Mouse (Mus musculus): Measurements from ENCODE around the gene Clba1.

The Clba1 gene

DNA sequence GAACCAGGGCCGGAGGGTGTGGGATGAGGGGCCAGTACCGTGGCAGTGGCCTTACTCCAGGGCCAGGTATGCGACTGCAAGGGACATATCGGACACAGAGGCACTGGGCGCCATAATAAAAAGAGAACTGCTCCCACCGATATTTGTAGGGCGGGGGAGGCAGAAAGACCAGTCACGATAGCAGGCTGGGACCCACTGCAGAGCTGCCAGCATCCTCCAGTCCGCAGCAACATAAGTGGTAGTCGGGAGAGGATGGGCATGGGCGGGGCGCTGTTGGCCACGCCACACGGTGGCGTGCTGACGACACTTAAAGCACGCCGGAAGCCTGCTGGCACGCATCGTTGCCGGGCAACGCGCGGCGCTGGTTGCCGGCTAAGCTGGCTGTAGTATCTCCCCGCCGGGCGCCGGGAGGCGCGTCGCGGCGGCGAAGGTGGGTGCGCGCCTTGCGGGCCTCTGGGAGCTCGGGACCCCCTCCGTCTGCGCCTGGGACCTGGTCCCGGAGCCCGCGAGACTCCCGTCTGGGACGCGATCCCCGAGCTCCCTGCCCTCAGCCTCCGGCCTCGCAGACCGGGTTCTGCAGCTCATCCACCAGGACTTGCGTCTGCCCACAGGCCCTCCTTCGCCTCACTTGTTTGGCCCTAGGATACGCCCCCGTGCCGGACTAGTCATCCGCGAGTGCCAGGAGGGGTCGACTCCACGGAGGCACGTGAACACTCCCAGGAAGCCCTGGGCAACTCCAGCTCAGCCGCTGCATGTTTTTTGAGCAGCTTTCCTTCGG is at the start of gene Clba1:
TSS of gene Clba1 (plus strand) at position 351 of the 778 bp plus-strand sequence.
- DNase-seq: peak; percentile 96

DNA sequence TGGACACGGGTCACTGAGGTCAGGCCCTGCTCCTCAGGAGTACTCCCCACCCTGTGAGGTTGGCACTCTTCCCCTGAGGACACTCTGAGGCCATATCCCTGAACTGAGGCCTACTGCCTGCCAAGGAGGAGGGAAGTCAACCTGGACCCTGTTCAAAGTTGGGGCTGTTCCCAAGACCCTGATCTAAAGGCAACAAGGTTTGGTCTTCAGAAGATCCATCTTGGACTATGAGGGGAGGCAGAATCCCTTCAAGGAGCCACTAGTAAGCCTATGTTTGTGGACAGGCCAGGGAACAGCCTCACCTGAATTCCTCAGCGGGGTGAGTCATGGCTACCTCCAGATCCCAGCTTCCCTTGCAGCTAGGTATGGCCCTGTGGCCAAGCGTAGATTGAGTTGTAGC is 49.3 kb upstream of the Clba1 start:
- no peak for DNase-seq

DNA sequence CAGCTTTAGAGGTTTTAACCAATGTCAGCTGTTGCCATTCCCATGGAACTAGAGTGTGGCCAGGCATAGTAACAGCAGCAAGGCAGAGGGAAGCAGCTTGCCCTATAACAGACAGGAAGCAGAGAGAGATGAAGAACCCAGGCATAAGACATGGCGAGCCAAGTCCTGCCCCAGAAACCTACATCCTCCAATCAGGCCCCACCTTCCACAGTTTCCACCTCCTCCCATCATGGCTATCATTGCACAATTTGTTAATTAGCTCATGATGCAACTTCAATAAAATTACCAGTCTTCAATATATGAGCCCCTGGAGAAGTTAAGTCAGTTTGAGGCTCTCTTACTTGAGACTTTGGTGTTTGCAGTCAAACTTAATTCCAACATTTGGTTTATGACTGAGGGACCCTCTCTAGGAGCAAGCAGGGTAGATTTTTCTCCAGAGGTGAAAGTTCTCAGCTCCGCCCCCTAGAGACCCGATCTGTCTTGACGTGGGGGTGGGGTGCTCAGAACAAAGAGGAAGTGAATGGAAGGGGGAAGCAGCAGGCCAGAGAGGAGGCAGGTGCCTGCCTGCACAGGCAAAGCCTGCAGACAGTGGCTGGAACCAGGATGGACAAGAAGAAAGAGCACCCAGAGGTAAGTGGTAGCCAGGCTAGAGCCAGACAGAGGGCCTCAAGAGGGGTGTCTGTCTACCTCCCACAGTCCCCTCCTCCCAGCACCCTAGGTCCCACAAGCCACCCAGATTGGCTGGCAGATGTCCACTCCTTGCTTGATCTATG is 48.4 kb upstream of the Clba1 start, which contains the start of gene Pld4:
TSS of gene Pld4 (plus strand) at position 502 of the 773 bp plus-strand sequence.
- no peak for DNase-seq

- DNase-seq: no peak
These were observed 47.3 kb upstream of the Clba1 start for GRCm38 (mm10) chr12:112761411-112761810.

DNA sequence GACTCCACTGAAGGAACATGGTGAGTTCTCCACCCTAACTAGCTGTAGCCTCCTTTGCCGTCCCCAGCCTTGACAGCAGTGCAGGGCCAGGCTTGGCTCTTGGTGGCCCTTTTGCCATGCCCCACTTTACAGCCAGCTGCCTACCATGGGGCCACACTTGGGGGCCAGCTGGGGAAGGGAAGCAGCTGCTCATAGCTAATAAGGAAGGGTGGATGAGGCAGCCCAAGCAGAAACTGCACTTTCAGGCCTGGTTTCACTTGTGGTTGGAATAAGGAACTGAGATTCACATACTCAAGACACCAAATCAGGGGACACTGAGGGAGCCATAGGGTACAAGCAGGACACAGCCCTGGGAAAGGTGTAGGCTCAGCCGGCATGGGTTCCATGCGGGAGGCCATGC is 46.7 kb upstream of the Clba1 start:
- DNase-seq: no peak

DNA sequence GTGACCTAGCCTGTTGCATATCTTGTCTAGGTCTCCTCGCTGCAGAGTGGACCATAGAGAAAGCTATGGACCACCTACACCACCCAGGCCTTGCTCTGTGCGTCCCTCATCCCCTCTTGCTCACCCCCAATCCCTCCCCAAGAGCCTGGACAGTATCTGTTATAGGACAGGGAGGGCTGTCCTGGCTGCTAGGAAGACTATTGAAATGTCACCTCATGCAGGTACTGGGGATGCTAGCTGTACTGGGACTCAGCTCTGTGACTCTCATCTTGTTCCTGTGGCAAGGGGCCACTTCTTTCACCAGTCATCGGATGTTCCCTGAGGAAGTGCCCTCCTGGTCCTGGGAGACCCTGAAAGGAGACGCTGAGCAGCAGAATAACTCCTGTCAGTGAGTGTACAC is 45.6 kb upstream of the Clba1 start:
- no peak for DNase-seq

GRCm38 (mm10) chr12:112764141-112764540 is 44.6 kb upstream of the Clba1 start:
- no peak for DNase-seq

DNA sequence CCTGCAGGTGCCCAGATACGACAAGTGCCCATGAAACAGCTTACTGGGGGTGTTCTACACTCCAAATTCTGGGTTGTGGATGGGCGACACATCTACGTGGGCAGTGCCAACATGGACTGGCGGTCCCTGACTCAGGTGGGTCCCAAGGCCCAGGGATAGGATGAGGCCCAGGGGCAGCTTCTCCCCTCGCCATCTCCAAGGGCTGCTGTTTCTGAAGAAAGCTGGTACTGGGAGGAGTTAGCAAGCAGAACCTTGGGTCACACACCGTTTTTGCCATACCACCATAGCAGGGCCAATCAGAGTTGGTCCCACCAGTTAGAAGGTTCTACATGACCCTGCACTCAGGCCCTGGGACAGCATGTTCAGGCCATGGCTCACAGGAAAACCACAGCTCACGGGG is 43.7 kb upstream of the Clba1 start:
- DNase-seq: no peak

- DNase-seq: no peak
These were observed 42.2 kb upstream of the Clba1 start for GRCm38 (mm10) chr12:112766586-112766985.

- no peak for DNase-seq
These were observed 41.5 kb upstream of the Clba1 start for GRCm38 (mm10) chr12:112767036-112767890.

DNA sequence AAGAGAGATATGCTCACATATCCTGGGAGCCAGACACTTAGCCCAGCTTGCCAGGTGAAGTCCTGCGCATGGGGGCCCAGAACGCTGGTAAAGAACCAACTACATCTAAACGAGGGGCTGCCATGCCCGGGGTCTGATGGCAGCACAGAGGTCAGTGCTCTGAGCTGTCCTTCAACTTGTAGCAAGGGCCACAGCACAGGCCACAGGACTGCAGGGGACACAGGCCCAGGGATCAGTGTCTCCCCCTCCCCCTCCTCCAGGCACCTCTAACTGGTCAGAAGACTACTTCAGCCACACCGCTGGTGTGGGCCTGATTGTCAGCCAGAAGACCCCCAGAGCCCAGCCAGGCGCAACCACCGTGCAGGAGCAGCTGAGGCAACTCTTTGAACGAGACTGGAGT is 40.6 kb upstream of the Clba1 start:
- no peak for DNase-seq

GRCm38 (mm10) chr12:112769031-112769430 is 39.7 kb upstream of the Clba1 start:
- no peak for DNase-seq

DNA sequence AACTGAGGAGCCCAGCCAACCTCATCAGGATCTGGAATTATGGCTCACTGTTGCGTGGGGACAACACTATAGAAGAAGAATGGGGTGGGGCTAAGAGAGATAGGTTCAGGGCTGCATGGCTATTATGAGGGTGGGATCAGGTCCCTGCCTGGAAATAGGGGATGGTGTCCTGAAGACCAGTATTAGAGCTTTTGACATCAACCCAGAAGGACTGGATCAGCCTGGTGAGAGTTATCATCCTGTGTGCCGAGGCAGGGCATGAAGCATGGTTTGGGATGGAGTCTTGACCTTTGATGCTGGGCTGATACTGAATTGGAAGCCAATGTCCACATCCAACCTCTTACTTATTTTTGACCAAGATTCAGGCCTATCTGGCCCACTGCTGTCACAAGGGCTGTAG is 39.0 kb upstream of the Clba1 start:
- no peak for DNase-seq

GRCm38 (mm10) chr12:112770396-112770795 is 38.3 kb upstream of the Clba1 start:
- DNase-seq: no peak

GRCm38 (mm10) chr12:112772306-112772705 is 36.4 kb upstream of the Clba1 start:
- DNase-seq: no peak

DNA sequence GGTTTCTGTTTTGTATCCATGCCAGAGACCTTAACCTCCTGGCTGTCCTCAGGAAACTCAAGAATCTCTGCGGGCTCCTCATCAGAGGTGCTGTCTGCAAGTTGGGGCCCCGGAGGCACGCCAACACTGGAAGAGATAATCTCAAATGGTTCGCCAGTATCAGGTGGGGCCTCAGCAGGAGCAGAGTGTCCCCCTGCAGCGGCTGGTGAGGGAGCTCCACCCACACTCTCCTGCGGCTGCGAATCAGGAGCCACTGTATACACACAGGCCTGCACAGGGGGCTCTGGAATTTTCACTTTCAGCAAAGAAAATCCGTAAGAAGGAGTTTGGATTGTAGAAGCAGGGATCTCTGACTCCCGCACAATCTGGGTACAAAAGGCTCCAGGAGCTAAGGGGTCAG is 35.4 kb upstream of the Clba1 start:
- no peak for DNase-seq

- no peak for DNase-seq
These were observed 34.7 kb upstream of the Clba1 start for GRCm38 (mm10) chr12:112774026-112774425.

- DNase-seq: no peak
These were observed 34.3 kb upstream of the Clba1 start for GRCm38 (mm10) chr12:112774481-112774880.

DNA sequence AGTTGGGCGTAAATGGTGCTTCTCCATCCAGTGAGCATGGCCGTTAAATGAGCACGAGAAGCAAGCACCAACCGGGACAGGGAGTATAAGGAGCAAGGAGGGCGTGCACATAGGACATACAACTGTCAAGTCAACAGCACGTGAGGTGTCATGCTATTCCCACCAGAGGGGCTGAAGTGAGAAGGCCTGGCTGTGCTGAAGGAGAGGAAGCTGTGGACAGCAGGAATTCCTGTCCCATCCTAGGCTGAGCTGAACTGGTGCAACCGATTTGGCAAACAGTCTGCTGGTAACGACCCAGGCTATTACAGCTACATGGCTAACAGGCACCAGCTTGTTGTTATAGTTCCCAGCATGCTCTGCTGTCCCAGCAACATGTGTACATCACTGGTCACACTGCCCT is 17.7 kb upstream of the Clba1 start:
- no peak for DNase-seq

GRCm38 (mm10) chr12:112793601-112794355 is 15.0 kb upstream of the Clba1 start:
- no peak for DNase-seq

DNA sequence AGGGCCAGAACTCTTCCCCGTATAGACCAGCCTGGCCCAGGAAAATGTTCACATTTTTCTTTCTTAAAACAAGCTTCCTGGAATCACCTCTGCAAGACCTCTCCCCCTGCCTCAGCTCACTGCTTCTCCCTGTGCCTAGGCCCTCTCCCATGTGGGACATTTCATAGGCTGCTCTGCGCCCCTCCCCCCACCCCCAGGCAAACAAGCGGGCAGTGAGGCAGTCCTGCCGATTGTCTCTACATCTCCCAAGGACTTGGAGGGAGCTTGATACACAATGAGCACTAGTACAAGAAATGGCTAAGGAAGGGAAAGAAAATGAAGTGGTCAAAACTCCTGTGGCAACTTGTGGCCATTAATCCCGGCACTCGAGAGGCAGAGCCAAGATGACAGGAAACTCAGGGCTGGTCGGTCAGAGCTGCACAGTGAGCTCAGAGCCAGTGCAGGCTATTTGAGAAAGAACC is 14.4 kb upstream of the Clba1 start:
- no peak for DNase-seq

- DNase-seq: no peak
These were observed 13.7 kb upstream of the Clba1 start for GRCm38 (mm10) chr12:112794998-112795397.

All from right cerebral cortex, postnatal 25 days (tissue).